Mouse (Mus musculus): ENCODE data around the gene Nkain4. TPM values are rescaled to one million over a fixed set of nuclear protein-coding genes. Genes with fewer than 3 reads are reported as not detected.
A peak's percentile ranks its signal among the peaks of the same experiment; 100 is the strongest.

The Nkain4 gene
- polyA plus RNA-seq, 1 experiment from 2014 or later: 20.9 TPM

- H3K36me3 ChIP-seq (replicated peaks; ENCODE audit: control insufficient read depth, insufficient read depth, low read depth, low read length): no peaks in the 10 kb centered on the region
- no peaks in the 10 kb centered on the region for H3K4me1 ChIP-seq (ENCODE audit: control insufficient read depth, insufficient read depth, low read length)
- H3K9me3 ChIP-seq (replicated peaks; ENCODE audit: control insufficient read depth, low read length): no peaks in the 10 kb centered on the region
- H3K27ac ChIP-seq (replicated peaks; ENCODE audit: low read depth, low read length): no peak overlapping the region
- H3K27me3 ChIP-seq (ENCODE audit: control insufficient read depth, insufficient read depth, low read length): no peaks in the 10 kb centered on the region
- no peak overlapping the region for H3K9ac ChIP-seq (replicated peaks; ENCODE audit: low read length)
- no peak overlapping the region for H3K4me3 ChIP-seq (ENCODE audit: low read depth, low read length)
- ATAC-seq (replicated peaks; ENCODE audit: insufficient number of reproducible peaks, low FRiP score, low TSS enrichment, low read depth) (no peak), DNase-seq (ENCODE audit: low spot score) (no peak)
- H3K4me2 ChIP-seq (ENCODE audit: low read depth, low read length): no peak overlapping the region
These were observed 14.3 kb downstream of the Nkain4 start for GRCm38 (mm10) chr2:180940187-180940586.

GRCm38 (mm10) chr2:180932418-180932817, 22.1 kb downstream of the Nkain4 start:
- H3K27ac ChIP-seq (replicated peaks; ENCODE audit: low read depth, low read length): no peak overlapping the region

GRCm38 (mm10) chr2:180928723-180929122, 25.8 kb downstream of the Nkain4 start, which contains the start of gene Birc7:
TSS of gene Birc7 (plus strand) at chr2:180929023.
- no peaks in the 10 kb centered on the region for H3K27me3 ChIP-seq (ENCODE audit: control insufficient read depth, insufficient read depth, low read length)
- no peak within 1 kb of the TSS for H3K27ac ChIP-seq (replicated peaks; ENCODE audit: low read depth, low read length)
- DNase-seq (ENCODE audit: low spot score): no peak
- no peak within 1 kb of the TSS for H3K4me2 ChIP-seq (ENCODE audit: low read depth, low read length)
- H3K36me3 ChIP-seq (replicated peaks; ENCODE audit: control insufficient read depth, insufficient read depth, low read depth, low read length): no peaks in the 10 kb centered on the region
- no peaks in the 10 kb centered on the region for H3K9me3 ChIP-seq (replicated peaks; ENCODE audit: control insufficient read depth, low read length)
- no peak; the same call in 1 of the 2 replicates for ATAC-seq (replicated peaks; ENCODE audit: insufficient number of reproducible peaks, low FRiP score, low TSS enrichment, low read depth)
- no peak within 1 kb of the TSS for H3K4me3 ChIP-seq (ENCODE audit: low read depth, low read length)
- no peak within 1 kb of the TSS for H3K9ac ChIP-seq (replicated peaks; ENCODE audit: low read length)
- H3K4me1 ChIP-seq (ENCODE audit: control insufficient read depth, insufficient read depth, low read length): no peaks in the 10 kb centered on the region
- WGBS: 55% methylated on average over 4 of the region's 4 CpGs

More at GRCm38 (mm10) chr2:180932418-180932817, 22.1 kb downstream of the Nkain4 start:
- Histone ChIP-seq H3K4me2 (ENCODE audit: low read depth, low read length) (no peak overlapping the region), H3K27me3 (ENCODE audit: control insufficient read depth, insufficient read depth, low read length) (no peaks in the 10 kb centered on the region), H3K9me3 (replicated peaks; ENCODE audit: control insufficient read depth, low read length) (no peaks in the 10 kb centered on the region), H3K36me3 (replicated peaks; ENCODE audit: control insufficient read depth, insufficient read depth, low read depth, low read length) (no peaks in the 10 kb centered on the region), H3K4me3 (ENCODE audit: low read depth, low read length) (no peak overlapping the region), H3K9ac (replicated peaks; ENCODE audit: low read length) (no peak overlapping the region), H3K4me1 (ENCODE audit: control insufficient read depth, insufficient read depth, low read length) (no peaks in the 10 kb centered on the region)
- no peak for DNase-seq (ENCODE audit: low spot score)
- 0 out of 2 replicates have a peak, but pooled peaks have one; percentile 19 for ATAC-seq (replicated peaks; ENCODE audit: insufficient number of reproducible peaks, low FRiP score, low TSS enrichment, low read depth)
- 78% methylated on average over 1 of the region's 1 CpGs for WGBS

- DNase-seq (ENCODE audit: low spot score) (peak; percentile 70), ATAC-seq (replicated peaks; ENCODE audit: insufficient number of reproducible peaks, low FRiP score, low TSS enrichment, low read depth) (no peak)
- Histone ChIP-seq H3K9ac (replicated peaks; ENCODE audit: low read length) (no peak overlapping the region), H3K4me2 (ENCODE audit: low read depth, low read length) (no peak overlapping the region), H3K27ac (replicated peaks; ENCODE audit: low read depth, low read length) (no peak overlapping the region), H3K27me3 (ENCODE audit: control insufficient read depth, insufficient read depth, low read length) (no peaks in the 10 kb centered on the region), H3K9me3 (replicated peaks; ENCODE audit: control insufficient read depth, low read length) (no peaks in the 10 kb centered on the region), H3K4me3 (ENCODE audit: low read depth, low read length) (no peak overlapping the region), H3K36me3 (replicated peaks; ENCODE audit: control insufficient read depth, insufficient read depth, low read depth, low read length) (no peaks in the 10 kb centered on the region), H3K4me1 (ENCODE audit: control insufficient read depth, insufficient read depth, low read length) (no peaks in the 10 kb centered on the region)
- WGBS: 5% methylated on average over 4 of the region's 4 CpGs
These were observed 29.3 kb downstream of the Nkain4 start for GRCm38 (mm10) chr2:180925176-180925575.

- Histone ChIP-seq H3K4me1 (ENCODE audit: control insufficient read depth, insufficient read depth, low read length) (no peaks in the 10 kb centered on the region), H3K9me3 (replicated peaks; ENCODE audit: control insufficient read depth, low read length) (no peaks in the 10 kb centered on the region), H3K36me3 (replicated peaks; ENCODE audit: control insufficient read depth, insufficient read depth, low read depth, low read length) (no peaks in the 10 kb centered on the region), H3K4me3 (ENCODE audit: low read depth, low read length) (no peak overlapping the region), H3K27me3 (ENCODE audit: control insufficient read depth, insufficient read depth, low read length) (no peaks in the 10 kb centered on the region), H3K4me2 (ENCODE audit: low read depth, low read length) (no peak overlapping the region), H3K9ac (replicated peaks; ENCODE audit: low read length) (no peak overlapping the region), H3K27ac (replicated peaks; ENCODE audit: low read depth, low read length) (no peak overlapping the region)
- DNase-seq (ENCODE audit: low spot score): no peak
- WGBS: 87% methylated on average over 6 of the region's 6 CpGs
- ATAC-seq (replicated peaks; ENCODE audit: insufficient number of reproducible peaks, low FRiP score, low TSS enrichment, low read depth): no peak
These were observed 31.8 kb downstream of the Nkain4 start for GRCm38 (mm10) chr2:180922739-180923138.

GRCm38 (mm10) chr2:180920810-180921400, 33.6 kb downstream of the Nkain4 start, which contains the start of gene Ythdf1:
TSS of gene Ythdf1 (minus strand) at chr2:180920949.
- ATAC-seq (replicated peaks; ENCODE audit: insufficient number of reproducible peaks, low FRiP score, low TSS enrichment, low read depth) (peak; percentile 93), DNase-seq (ENCODE audit: low spot score) (peak; percentile 99)
- under 1% methylated on average over 48 of the region's 56 CpGs for WGBS
- peak within 1 kb of the TSS; percentile 99 for H3K4me3 ChIP-seq (ENCODE audit: low read depth, low read length)
- H3K4me2 ChIP-seq (ENCODE audit: low read depth, low read length): peak within 1 kb of the TSS; percentile 79
- peak within 1 kb of the TSS; percentile 9; the same call in 1 of the 2 replicates for H3K27ac ChIP-seq (replicated peaks; ENCODE audit: low read depth, low read length)
- H3K27me3 ChIP-seq (ENCODE audit: control insufficient read depth, insufficient read depth, low read length): no peaks in the 10 kb centered on the region
- H3K36me3 ChIP-seq (replicated peaks; ENCODE audit: control insufficient read depth, insufficient read depth, low read depth, low read length): no peaks in the 10 kb centered on the region
- no peaks in the 10 kb centered on the region for H3K4me1 ChIP-seq (ENCODE audit: control insufficient read depth, insufficient read depth, low read length)
- H3K9me3 ChIP-seq (replicated peaks; ENCODE audit: control insufficient read depth, low read length): no peaks in the 10 kb centered on the region
- peak within 1 kb of the TSS; percentile 96 for H3K9ac ChIP-seq (replicated peaks; ENCODE audit: low read length)

- under 1% methylated on average over 61 of the region's 61 CpGs for WGBS
- no peaks in the 10 kb centered on the region for H3K27me3 ChIP-seq (ENCODE audit: control insufficient read depth, insufficient read depth, low read length)
- H3K27ac ChIP-seq (replicated peaks; ENCODE audit: low read depth, low read length): peak overlapping the region; percentile 9; the same call in 1 of the 2 replicates
- peak overlapping the region; percentile 79 for H3K4me2 ChIP-seq (ENCODE audit: low read depth, low read length)
- no peaks in the 10 kb centered on the region for H3K9me3 ChIP-seq (replicated peaks; ENCODE audit: control insufficient read depth, low read length)
- DNase-seq (ENCODE audit: low spot score) (peak; percentile 14), ATAC-seq (replicated peaks; ENCODE audit: insufficient number of reproducible peaks, low FRiP score, low TSS enrichment, low read depth) (peak; percentile 46)
- H3K9ac ChIP-seq (replicated peaks; ENCODE audit: low read length): peak overlapping the region; percentile 96
- H3K4me1 ChIP-seq (ENCODE audit: control insufficient read depth, insufficient read depth, low read length): no peaks in the 10 kb centered on the region
- H3K36me3 ChIP-seq (replicated peaks; ENCODE audit: control insufficient read depth, insufficient read depth, low read depth, low read length): no peaks in the 10 kb centered on the region
- H3K4me3 ChIP-seq (ENCODE audit: low read depth, low read length): peak overlapping the region; percentile 99
These were observed 34.3 kb downstream of the Nkain4 start for GRCm38 (mm10) chr2:180919913-180920809.
